Mouse (Mus musculus) embryo, embryonic 10.5 days (tissue): Measurements from ENCODE around the gene Styxl1.
A peak's percentile ranks its signal among the peaks of the same experiment; 100 is the strongest.

Source experiments
- DNase-seq: peaks from one replicate; pipeline ENCODE4 v3.0.0-alpha.2; 2015; ENCODE audit warnings: low spot score

Gene Styxl1

DNA sequence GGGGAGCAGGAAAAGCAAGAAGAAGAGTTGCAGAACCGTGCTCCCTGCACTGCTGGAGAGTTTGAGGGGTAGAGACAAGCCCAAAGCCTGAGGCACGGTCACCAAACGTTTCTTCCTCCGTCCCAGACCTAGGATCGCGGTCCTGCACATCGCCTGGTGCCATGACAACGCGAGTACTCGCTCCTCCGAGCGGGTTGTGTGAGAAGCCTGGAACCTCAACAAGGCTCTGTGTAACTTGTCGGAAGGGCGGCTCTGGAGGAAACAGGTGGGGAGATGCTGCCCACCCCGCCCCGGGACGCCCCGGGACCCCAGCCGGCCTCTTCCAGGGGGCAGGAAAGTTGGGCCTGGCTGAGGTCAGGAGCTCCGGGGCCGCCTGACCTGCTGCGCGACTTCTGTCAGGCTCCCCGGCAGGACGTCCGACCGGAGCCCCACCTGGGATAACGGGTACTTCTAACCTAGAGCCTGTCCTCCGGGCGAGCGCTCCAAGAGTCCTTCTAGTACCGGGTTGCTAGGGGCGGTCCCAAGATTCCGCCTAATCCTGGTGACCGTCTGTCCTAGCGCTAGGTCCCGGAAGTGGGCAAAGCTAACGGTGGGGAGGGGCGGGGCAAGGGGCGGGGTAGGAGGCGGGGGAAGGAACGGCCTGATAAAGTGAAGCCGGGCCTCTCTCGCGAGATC lies at the start of gene Styxl1:
Gene Styxl1 (minus strand): TSS at position 590 of the 675 bp plus-strand sequence.
- DNase-seq: peak; percentile 65

DNA sequence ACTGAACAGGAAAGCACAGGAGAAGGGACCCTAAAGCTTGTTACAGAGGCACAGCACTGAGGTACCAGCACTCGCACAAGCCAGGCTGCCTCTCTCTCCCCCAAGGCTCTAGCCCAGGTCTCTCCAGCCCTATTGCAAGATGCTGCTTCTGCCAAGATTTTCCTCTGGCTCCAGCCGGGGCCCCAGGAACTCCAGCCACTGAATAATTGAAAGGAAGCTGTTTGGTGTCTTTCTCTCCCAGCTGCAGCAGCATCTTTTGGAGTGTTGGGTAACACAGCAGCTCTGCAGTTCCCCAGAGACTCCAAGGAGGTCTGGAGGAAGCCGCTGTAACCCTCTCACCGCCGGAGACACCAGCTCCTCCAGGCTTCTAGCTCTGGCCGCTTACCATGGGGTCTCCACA lies 48.0 kb upstream of the Styxl1 start:
- no peak for DNase-seq

DNA sequence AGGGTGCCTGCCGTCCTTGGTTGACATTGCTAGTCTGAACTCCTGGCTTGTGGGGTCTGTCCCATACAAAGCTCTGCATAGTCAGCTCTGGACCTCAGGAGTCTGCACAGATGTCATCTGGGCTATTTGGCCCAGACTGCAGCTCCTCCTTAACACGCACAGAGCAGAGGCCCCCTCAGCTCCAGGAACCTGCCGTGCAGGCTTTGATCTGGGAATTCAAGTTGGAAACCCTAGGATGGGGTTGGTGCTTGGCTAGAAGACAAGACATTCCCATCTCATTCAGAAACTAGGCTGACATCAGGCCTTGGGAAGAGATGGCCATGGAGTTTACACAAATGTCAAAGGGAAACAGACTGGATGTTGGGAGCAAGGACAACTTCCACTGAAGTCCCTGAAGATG lies 46.3 kb upstream of the Styxl1 start:
- DNase-seq: no peak

DNA sequence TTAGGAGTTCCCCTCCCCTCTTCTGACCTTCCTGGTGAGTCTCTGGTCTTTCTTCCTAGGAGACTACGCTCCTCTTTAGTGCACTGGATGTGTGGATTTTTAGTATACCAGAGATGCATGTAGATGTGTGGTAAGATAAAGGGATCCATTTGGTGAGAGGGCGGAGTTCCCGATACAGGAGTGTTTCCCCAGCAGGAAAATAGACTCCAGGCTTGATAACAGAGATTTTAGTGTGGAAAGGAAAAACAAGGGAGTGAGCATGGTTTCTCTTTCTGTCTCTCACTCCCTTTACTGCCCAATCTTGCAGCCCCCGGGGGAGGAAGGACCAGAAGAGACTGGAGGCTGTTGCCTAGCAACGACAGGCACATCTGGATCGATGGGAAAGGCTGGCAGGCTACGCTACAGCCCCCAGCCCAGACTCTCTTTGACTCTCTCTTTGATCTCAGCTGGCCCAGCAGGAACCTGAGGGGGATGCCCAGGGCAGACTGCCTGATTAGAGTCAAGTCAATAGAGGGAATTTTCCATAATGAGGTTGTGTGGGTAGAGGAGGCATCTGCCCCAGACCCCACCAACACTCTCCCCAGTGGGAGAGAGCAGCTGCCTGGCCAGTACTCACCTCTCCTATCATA lies 44.2 kb upstream of the Styxl1 start:
- DNase-seq: peak; percentile 51

DNA sequence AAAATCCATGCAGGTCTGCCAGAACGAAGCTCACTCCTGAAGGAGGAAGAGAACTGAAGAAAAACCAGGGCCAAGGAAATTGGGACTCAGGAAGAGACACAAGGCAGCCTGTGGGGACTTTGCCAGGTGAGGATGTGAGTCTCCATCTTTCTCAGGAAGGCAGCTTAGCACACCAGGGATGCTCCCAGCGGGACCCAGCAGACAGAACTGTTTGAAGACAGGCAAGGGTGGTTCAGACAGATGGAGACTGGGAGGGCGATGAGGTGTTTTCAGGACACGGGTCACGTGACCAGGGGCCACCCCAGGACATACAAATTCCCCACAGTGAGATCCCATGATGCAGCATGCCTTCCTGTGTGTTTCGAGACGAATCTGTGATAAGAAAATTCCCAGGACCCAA lies 40.3 kb upstream of the Styxl1 start:
- no peak for DNase-seq

DNA sequence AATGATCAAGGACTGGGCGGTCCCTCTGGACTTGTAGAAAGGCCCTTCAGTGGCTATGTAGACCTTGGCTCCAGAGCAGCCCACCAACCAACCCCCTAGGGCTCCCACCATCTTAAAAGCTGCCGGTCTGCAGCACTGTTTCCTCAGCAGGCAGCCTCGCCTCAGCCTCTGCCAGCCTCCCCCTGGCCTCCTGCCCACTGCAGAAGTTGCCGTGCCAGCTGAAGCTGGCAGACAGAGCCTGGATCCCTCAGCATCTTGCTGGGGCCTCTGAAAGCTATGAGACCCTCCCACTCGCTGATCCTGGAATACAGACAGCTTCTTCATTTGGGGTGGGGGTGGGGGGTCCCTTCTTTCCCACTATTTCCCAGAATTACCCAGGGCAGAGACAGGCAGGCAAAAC lies 34.8 kb upstream of the Styxl1 start:
- DNase-seq: no peak

DNA sequence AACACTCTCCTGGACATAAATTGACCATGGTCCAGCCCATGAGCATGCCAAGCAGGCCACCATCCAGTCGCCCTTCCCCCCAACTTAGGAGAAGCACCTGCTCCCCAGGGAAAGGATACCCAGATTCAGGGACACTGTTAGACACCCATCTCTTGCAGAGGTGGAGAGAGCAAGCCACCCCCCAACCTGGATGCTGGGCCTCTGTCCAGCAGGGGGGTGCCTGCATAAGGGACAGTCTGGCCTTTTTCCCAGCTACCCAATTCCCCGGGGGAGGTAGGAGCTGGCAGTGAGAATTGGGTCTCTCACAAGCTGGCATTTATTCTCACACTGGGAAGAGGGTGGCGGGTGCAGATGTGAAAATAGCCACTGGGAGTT lies 29.1 kb upstream of the Styxl1 start:
- DNase-seq: no peak

DNA sequence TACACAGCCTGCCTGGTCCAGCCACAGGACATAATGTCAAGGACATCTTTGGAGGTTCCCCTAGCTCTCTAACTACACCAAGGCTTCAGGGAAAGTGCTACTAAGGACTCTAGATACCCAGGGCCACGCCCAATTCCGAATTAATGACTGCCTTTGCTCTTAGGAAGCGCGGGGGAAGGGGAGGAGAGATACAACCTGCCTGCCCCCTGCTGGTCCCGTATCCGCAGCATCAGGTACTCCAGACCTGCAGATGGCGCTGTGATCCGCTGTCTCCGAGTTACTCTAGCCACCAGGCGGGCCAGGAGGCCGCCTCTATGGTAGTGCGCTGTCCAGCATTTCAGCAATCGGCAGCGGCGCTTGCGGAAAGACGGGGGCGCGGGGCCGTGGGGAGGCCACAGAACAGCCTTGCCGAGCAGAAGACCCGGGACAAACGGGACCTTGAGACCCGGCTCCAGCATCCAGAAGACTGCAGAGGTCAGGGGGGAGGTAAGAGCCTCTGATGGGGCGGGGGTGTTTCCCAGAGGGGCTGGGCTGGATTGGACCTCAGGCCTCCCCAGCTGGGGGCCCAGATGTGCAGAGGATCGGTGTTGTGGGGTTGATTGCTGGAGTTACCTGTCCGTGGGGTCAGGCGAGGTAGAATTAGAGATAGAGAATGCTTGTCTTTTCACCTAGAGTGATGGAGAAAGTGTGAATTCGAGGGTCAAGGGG lies 28.5 kb upstream of the Styxl1 start, which contains the start of gene Srrm3:
Gene Srrm3 (plus strand): TSS at position 336 of the 708 bp plus-strand sequence.
- DNase-seq: peak; percentile 93

DNA sequence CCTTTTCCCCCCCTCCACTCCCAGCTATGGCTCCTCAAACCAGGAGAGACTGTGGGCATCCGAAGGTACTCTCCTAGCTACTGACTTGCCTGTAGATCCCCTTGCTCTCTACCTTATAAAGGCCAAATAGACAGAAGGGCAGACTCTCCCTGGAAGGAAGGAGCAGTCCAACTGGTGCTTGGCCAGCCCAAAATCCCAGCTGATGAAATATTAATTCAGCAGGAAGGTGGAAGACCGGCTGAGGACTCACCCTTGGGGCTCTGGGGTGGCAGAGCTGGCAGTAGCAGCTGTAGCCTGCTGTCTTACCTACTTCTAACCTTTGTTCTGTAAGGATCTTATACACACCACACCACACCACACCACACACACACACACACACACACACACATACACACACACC lies 26.6 kb upstream of the Styxl1 start:
- DNase-seq: no peak

DNA sequence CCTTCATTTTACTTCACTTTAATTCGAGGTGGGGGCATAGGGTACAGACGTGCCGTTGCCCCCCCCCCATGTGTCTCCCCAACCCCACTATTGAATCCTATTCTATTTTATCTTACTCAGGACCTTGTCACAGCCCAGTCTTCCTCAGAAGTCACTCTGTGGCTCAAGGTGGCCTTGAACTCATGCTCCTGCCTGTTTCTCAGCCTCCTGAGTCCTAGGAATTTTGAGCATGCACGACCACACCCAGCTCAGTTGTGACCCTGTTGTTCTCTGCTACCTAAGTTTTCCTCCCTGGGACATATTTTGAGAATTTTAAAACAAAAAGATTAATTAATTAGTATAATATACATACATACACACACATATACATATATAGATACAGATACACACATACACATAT lies 25.5 kb upstream of the Styxl1 start:
- no peak for DNase-seq

DNA sequence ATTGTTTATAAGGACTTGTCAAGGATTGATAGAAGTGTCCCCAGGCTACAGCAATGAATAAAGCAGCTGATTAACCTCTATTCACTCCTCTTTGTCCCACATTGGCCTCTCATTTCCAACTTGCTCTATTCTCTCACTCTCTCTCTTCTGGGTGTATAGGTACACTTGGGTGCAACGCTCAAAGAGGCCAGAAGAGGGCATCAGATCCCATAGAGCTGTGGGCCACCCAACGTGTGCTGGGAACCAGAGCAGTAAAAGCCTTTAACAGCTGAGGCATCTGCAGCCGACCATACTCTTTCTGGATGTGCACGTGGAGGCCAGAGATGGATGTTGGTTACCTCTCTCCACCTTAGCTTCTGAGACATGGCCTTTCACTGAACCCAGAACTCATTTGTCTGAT lies 24.9 kb upstream of the Styxl1 start:
- peak; percentile 38 for DNase-seq

DNA sequence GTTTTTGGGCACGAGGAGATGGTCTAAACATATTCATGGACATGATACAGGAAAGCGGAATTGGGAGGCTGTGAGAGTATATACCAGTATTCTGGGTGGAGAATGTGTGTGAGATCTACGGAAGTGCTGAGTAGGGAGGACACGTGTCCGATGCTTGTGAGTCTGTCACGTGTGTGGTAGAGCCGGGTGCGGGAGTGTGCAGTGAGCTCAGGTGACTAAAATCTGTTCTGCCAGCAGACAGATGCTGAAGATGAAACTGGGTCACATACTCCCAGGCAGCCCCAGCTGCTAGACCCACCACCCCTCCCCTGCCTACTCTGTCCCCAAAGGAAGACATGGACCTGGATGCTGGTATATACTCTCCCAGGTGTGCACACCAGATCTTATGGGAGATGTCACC lies 24.5 kb upstream of the Styxl1 start:
- DNase-seq: no peak

DNA sequence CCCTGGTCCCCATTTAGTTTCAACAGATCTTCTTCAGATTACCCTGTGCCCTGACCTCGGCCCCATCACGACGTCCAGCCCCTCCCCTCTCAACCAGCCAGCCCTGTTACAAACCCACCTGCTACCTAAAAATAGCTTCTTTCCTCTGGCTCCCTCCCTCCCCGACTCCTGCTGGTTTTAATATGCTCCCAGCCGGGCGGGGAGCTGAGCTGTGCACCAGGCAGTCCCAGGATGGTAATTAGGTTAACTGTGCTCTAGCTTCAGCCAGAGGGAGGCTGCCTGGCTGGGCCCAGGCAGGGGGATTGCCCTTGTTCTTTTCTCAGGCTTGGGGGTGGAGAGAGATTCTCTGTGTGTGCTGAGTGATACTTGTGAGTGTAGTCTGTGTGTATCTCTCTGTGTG lies 22.7 kb upstream of the Styxl1 start:
- DNase-seq: peak; percentile 52

DNA sequence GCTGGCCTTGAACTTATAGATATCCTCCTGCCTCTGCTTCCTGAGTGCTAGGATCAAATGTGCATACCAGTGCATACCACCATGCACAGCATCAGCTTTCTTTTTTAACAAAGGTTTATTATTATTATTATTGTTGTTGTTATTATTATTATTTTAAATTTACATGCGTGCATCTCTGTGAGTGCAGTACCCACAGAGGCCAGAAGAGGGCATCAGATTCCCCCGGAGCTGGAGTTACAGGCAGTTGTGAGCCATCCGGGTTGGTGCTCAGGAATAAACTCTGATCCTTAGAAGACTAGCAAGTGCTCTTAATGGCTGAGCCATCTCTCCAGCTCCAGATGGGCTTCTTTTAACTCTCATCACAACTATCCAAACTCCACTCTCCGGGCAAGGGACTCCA lies 21.6 kb upstream of the Styxl1 start:
- DNase-seq: peak; percentile 47

DNA sequence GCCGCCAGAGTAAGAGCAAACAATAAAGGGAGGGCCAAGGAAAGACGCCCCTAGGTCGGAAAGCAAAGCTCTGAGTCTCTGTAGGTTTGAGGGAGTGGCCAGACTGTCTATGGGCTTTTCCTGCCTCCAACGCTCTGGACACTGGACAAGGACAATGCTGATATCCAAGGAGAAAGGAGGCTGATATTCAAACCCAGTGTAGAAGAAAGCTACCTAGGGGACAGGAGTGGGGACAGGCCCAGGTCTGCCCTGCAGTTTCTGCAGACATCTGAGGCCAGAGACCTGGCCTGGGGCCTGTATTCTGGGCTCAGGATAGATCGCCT lies 16.6 kb upstream of the Styxl1 start:
- no peak for DNase-seq

DNA sequence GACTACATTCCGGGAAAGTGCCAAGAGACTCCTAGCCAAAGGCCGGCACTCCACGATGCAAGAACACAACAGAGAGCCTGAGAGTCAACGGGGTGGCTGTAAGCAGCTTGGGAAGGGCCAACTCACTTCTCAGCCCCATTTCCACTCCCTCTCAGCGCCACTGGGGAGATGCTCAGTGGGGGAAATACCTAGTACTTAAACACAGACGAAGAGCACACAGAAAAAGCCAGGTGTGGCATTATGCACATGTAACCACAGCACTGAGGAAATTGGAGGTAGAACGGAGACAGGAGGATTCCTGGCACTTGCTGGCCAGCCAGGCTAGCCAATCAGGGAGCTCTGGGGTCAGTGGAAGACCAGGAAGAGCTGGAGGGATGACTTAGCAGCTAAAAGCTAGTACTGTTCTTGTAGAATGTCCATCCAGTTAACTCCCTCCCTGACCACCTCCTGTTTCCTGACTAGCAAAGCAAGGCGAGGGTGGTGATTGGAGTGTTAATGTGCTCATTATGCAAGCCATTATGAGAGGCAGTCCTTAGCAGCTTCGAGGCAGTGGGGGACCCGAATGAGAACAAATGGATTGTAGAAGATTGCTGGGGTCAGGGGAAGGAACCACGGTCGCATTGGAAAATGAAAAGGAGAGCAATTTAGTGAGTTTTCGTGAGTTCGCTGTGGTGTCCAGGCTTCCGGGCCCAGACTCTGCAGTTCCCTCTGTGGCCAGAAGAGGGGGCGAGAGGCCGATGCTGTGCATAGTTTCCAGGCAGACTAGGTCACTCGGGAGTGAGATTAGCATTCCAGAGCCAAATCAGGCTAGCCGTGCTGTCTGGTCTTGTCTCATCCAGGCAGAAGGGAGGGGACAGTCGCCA lies 16.0 kb upstream of the Styxl1 start:
- peak; percentile 89 for DNase-seq

DNA sequence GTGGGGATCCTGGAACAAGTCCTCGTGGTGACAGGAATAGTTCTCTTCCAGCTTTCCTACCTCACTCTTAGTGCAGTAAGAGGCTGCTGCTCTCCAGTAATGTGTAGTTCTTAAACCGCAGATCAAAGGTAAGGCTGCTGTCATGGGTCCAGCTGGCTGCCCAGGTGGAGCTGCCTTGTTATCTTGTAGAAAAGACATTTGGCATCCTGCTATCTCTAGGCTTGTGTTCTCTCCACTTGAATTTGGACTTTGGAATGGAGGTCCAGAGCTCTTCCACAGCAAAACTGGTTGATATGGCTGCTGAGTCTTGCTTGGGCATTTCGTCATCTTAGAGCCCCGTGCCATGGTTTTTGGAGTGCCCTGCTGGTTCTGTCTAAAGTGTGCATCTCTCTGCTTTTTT lies 4.7 kb upstream of the Styxl1 start:
- DNase-seq: no peak

DNA sequence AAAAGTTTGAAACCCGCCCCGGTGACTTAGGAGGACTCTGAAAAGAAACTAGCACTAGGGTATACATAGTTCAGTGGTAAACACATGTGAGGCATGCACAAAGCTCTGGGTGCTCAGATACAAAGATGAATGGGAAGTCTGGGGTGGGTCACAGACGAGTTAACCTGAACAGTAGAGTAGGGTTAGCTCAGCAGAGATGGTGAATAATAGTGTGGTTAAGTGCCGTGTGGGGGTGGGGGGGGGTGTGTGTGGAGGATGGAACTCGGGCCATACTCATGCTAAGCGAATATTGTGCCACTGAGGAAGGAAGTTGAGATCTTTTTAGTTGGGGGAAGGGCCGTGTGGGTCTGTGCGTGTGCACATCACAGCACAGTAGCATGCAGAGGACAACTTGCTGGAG lies 2.1 kb upstream of the Styxl1 start:
- no peak for DNase-seq

DNA sequence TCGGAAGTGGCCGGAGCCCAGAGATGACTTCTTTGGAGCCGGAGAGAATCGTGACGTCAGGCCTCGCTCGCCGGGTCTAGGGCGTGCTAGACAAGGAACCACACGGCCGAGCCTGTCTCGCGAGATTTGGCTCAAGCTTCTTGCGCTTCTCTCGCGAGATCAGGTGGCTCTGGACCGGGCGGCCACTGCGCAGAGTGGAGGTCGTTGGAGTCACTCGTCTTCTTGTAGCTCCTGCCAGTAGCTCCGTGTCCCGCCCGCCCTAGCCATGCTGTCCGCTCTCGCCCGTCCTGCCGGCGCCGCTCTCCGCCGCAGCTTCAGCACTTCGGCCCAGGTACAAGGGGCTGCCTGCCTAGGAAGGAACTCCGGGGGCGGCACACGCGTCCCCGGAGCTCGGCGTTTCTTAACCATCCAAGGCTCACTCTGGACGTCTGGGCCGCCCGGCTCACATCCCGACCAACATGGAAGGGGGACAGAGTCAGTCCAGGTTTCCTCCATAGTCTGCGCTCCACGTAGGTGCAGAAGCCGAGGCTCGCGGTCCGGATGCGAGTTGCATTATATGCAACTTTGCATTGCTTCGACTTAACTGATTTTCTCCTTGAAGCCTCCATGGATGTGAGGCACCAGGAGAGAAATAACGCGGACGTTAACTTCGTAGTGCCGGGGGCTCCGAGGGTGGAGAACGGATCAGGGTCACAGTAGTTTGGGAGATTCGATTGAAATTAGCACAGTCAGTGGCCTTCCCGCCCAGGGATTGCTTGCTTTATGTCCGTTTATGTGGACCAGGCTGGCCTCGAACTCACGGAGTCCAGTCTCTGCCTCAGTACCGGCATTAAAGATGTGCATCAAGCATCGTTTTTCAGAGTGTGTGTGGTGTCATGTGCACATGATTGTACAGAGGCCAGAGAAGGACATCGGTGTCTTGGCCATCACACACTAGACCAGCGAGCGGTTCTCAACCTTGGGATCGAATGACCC lies 573 bp upstream of the Styxl1 start, which contains the start of gene Mdh2:
Gene Mdh2 (plus strand): TSS at position 10 of the 975 bp plus-strand sequence.
- DNase-seq: peak; percentile 100

DNA sequence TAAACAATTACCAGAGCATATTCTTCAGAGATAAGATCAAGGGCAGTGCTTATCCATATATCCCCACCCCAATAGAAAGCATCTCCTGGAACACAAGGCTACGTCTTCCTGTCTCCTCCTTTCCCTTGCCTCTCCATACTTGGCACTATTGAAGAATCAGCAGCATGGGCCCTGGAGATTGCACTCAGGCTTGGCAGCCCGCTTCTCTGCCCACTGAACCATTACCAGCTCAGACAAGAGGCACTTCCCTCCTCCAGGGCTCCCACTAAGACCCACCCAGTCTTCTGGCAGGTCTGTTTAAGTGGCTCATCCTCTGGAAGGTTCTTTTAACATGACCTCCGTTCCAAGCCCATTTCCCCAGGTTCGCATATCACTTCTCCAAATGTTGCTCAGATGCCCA lies 1.6 kb downstream of the Styxl1 start:
- no peak for DNase-seq

DNA sequence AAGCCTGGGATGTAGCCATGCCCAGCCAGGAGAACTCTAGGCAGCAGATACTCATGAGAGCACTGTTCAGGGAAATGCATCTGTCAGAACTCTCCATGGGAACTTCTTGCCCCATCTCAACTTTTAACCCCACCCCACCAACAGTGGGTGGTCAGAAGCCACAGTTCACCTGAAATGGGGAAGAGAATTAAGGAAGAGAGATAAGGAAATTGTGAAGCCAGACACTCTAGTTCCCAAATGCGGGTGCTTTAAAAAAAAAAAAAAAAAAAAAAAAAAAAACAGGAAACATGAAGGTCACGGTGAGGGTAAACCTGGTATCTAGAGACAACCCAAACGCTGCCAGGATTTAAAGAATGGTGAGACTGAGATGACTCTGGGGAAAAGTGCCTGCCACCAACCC lies 5.7 kb downstream of the Styxl1 start:
- DNase-seq: no peak
